Mouse (Mus musculus) large intestine, adult 2 months (tissue): ENCODE measurements around the gene Hpd. TPM values are rescaled to one million over a fixed set of nuclear protein-coding genes. Genes with fewer than 3 reads are reported as not detected.

Source experiments
- DNase-seq: peaks from one replicate; pipeline ENCODE4 v3.0.0-alpha.2; 2012; ENCODE audit warnings: low read depth, low spot score
- WGBS: fragments of 180-500 bp; shearing (Covaris S2); methylation state at CpG from one replicate; pipeline ENCODE4 v1.1.7; 2018; 5-methylcytosine and 5-hydroxymethylcytosine counted together
- polyA plus RNA-seq: library from polyadenylated mRNA; depleted of rRNA; stranded (reverse); fragments of >200 nt; gene quantifications from 2 replicates; pipeline ENCODE4 v1.2.3, GENCODE M21; 2012

Hpd gene
- polyA plus RNA-seq, 1 experiment: 60.9 TPM

DNA sequence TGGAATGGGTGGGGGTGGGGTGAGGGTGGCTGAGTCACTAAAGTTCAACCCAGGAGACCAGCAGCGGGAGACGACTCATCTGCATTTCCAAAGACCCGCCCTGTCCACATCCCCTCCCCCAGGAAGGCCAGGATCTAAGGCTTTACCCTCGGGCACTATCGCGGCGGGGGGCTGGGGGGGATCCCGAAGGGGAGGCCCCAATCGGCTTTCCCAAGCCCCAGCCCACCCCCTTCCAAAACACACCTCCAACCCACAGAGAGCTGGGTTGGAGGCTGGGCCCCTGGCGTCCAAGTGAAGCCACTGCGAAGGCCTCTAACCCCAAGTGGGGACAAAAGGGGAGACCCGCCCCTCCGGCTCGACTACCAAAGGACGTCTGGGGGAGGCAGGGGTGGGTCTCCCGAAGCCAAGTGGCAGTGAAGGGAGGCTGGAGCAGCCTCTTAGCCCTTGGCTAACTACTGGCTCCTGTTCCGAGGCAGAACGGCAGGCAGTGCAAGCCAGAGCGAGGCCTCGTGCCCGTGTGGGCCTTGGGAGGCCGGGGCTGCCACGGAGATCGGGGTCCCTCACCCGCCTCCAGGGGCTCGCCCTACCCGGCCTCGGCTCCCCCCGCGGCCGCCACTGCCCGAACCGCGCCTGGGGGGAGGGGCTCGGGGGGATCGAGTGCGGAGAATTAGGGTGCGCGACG, 44.2 kb downstream of the Hpd start:
- WGBS: under 1% methylated on average over 40 of the region's 40 CpGs
- DNase-seq: no peak

DNA sequence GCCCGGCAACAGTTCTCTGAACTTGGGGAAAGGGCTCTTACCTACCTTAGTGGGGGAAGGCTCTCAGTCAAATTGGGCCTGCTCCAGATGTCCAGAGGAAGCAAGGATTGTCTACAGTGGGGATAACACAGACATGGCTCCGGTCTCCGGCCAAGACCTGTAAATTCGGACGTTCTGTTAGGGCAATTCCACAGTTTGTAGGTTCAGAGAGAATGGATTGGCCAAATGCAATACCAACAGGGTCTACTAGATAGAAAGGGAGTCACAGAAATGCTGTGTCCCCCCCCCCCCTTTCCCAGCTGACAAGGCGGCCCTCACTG, 44.7 kb downstream of the Hpd start:
- no peak for DNase-seq
- WGBS: 2% methylated on average over 6 of the region's 6 CpGs

DNA sequence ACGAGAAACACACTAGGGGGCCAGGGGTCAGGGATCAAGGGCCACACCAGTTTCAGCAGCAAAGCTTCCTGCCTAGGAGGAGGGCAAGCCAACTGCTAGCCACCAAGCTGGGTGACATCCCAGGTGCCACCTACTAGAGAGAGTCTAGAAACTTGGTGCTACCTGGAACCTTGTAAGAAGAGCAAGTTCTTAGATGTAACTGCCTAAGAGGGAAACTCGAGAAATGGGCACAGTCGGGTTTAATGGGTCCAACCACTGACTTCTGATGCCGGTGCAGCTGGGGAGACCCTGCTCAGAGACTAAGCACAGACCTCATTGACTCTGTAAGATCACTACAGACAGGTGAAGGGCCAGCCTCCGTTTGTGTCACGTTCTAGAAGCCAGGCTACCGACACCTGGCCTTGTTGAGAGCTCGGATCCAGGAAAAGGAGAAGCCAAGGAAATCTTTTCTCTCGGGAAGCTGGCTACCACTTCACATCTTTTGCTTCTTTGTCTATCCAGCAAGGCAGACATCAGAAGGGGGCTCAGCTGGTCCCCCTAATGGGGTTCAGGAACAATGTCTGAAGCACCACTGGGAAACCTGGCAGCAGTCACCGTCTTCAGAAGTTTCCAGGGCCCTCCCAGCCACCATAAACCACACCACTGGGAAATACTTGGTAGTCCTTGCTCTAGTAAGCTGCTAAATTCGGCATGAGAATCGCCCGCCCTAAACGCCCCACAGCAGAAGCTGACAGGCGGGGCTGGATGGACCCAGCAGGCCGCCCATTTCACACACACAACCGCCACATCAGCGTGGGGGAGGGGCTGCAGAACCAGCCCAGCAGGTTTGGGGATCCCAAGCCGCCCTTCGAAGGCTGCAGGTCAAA, 45.2 kb downstream of the Hpd start:
- DNase-seq: peak; percentile 88
- 1% methylated on average over 20 of the region's 20 CpGs for WGBS

- under 1% methylated on average over 13 of the region's 13 CpGs for WGBS
- no peak for DNase-seq
Observed at GRCm38 (mm10) chr5:123136361-123137043, 46.0 kb downstream of the Hpd start.

GRCm38 (mm10) chr5:123135471-123136360, 46.8 kb downstream of the Hpd start:
- DNase-seq: peak; percentile 81
- WGBS: 3% methylated on average over 30 of the region's 30 CpGs

DNA sequence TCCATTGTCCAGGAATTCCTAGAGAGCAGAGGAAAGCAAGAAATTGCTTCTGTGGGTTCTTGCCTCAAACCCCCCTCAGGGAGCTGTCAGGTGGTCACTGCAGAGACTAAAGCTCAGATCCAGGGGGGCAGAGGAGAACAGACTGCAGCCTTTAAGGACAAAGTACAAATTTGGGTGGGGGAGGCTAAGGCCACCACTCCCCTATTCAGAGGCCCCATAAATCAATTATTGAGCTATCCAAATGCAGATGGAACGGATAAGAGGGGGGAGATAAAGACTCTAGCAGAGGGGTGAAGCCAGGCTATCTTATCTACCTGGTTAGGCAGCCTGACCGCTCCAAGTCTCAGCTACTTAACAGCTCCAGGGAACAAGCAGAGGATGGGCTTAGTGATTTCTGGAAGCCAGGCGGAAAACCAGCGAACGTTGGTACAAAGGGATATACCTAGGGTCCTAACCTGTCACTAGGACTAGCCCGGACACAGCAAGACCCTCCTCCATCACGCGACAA, 47.6 kb downstream of the Hpd start:
- WGBS: 20% methylated on average over 8 of the region's 8 CpGs

DNA sequence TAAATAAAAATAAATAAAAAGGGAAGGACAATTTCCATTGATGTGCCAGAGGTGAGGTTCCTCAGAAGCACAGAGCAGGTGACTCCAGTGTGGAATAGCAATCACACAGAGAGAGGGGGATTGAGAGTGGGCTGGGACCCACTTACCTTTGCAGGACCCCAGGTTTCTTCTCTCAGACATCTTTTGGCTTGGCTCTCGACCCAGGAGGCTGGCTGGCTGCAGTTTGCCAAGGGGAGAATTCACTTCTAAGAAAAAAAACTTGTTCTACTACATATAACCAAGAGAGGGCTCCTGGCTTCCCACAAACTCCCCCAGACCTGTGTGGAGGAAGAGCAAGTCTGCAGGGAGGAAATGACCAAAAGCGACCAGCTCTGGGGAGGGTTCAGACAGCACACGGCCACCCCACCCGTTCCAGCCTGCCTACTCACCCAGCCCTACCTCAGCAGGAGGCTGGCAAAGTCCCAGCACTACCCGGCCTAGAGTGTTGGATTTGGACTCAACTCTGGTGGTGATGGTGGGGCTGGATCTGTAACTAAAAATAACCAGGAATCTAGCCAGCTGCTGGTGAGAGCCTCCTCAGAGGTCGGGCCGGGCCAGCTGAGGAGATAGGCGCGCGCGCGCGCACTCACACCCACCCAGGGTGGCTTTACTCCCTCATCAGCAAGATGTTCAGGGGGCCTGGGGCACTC, 48.2 kb downstream of the Hpd start:
- no peak for DNase-seq
- 14% methylated on average over 13 of the region's 13 CpGs for WGBS

More for the DNA sequence above, 47.6 kb downstream of the Hpd start:
- no peak for DNase-seq

GRCm38 (mm10) chr5:123133784-123134143, 48.8 kb downstream of the Hpd start:
- WGBS: 32% methylated on average over 7 of the region's 7 CpGs
- DNase-seq: no peak

DNA sequence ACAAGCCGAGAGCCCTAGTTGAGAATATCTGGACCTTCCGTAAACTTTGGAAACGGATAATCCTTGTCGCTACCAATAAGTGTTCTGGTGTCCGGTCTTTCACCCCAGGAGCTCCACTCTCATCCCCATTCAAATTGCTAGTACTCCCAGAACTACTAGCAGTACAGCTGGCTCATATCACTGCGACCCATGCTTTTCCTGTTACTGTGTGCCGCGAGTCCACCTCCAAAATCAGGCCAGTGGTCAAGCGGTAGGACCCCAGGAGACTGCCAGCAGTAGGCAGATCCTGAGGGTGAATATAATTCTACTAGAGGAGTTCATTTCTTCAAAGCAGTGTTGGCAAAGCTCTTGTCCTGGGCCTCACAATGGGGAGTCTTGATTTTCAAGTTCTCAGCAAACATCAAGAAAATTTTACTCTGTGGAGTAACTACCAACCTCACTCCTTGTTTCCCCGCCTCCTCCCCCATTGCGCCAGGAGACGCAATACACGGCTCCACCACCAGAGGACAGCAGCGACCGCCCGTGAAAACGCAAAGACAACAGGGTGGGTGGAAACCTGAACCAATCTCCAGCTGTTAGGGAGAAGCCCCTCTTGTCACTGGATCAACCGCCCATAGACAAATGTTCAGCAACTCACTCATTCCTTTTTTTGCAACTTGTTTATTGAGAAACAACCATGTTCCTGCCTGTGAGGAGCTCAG, 49.3 kb downstream of the Hpd start:
- 22% methylated on average over 18 of the region's 18 CpGs for WGBS
- DNase-seq: no peak

DNA sequence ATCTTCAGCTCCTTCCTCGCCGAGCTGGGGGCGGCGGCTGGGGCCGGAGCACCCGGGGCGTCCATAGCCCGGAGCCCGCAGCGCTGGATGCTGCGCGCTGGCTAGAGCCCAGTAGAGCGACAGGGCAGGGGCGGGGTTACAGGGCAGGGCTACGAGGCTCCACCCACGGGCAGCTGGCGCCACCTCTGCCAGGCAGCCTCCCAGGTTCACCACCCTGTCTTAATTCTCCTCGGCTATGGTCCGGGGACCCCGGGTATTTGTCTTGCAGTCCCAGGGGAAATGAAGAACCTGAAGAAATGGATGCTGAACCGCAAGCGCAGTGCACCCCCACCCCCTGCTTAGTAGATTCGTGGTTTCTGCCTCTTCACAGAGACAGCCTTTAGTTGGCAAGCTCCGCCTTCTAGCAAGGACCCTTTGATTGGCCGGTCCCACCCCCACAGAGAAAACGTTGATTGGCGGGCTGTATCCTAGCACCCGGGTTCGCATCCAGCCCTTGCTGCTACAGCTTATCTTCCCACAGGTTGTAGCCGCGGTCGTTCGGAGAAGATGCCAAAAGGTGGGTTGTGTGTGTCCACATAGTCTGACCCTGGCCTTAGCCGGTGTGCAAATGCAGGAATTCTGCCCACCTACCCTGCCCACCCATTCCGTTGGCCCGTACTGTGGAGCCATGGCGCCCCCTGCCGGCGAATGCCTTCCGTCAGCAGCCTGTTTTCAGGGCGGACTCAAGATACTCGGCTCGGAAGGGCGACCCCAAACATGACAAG, 50.0 kb downstream of the Hpd start, which contains the start of gene Rhof:
Gene Rhof (minus strand): TSS at position 385 of the 764 bp plus-strand sequence.
- DNase-seq: no peak
- 6% methylated on average over 44 of the region's 44 CpGs for WGBS

GRCm38 (mm10) chr5:123130814-123131148, 51.7 kb downstream of the Hpd start:
- DNase-seq: no peak
- WGBS: 35% methylated on average over 5 of the region's 5 CpGs

DNA sequence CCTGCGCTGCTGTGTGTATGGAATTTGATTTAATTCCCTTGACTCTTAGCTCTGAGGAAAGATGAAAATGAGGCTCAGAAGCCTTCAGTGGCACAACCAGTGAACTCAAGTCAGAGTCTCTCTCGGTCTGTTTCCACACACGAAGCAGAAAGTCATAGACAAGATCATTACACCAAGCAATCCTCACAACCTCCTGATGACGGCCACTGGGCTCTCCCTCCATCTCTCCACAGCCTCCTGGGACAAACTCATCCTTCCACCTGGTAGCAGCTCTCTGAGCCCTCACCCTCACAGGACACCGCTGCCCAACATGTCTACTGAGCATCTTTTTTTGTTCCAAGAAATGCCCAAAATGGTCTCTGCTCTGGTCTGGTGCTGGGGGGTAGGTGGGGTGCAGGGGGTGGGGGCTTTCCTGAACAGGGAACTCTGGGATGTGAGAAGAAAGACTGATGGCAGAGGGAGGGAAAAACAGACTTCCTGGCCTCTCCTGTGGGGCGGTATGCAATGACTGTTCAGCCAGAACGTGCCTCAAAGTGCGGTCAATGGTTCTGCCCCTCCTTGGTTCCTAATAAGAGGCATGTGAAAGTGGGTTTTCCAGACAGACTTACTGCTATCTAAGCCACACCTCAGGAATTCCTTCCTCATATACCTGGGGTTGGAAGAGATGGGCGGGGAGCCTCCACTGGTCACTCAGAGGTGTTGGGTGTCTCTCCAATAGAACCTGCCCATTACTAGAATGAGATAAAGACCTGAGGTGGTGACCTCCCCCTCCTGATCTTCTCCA, 52.3 kb downstream of the Hpd start:
- no peak for DNase-seq
- 76% methylated on average over 9 of the region's 9 CpGs for WGBS

DNA sequence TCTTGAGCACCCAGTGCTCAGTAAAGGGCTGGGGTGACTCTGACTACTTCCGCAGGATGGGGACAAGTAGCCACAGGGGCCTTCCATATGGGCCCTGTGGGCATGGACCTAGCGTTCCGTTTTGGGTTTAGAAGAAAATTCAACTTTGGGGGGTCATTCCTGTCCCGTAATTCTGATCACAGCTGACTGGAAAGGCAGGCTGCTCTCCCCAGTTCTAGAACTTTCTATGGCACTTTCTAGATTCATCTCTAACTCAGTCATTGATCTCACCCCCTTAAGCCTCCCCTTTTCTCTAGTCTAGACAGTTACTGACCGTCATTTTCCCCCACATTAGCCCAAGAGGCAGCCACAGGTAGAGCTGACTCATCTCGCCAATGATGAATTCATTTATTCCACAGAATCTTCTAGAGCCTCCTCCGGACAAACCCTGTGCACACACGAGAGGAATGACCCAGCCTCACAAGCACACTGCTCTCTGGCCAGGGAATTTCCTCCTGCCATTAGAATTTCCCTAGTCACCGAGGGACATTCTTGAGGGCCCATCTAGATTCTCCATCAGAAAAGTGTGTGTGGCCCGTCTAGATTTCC, 53.3 kb downstream of the Hpd start:
- DNase-seq: no peak
- WGBS: 85% methylated on average over 10 of the region's 10 CpGs

- DNase-seq: no peak
- 78% methylated on average over 10 of the region's 10 CpGs for WGBS
Observed at GRCm38 (mm10) chr5:123128426-123129169, 53.9 kb downstream of the Hpd start.

- no peak for DNase-seq
- 90% methylated on average over 6 of the region's 6 CpGs for WGBS
Observed at GRCm38 (mm10) chr5:123127031-123127430, 55.5 kb downstream of the Hpd start.
